Mouse (Mus musculus): ENCODE data around the gene Usp39. TPM values are rescaled to one million over a fixed set of nuclear protein-coding genes. Genes with fewer than 3 reads are reported as not detected.

The Usp39 gene
- polyA plus RNA-seq (2012; rRNA removed) = 17.8 and 18.2 TPM in 2 replicates

GRCm38 (mm10) chr6:72345074-72345567 lies at the start of gene Usp39:
Gene Usp39, minus strand, starts transcription at chr6:72345184.
- Histone ChIP-seq H3K27ac (ENCODE audit: insufficient read depth, low read depth, low read length) (peak within 1 kb of the TSS; percentile 94), H3K4me1 (ENCODE audit: control insufficient read depth, insufficient read depth, low read length) (peaks cover 28% of the 10 kb centered on the region), H3K36me3 (ENCODE audit: control insufficient read depth, insufficient read depth, low read length) (no peaks in the 10 kb centered on the region), H3K27me3 (replicated peaks; ENCODE audit: control insufficient read depth, insufficient read depth, low read length) (no peaks in the 10 kb centered on the region), H3K4me3 (ENCODE audit: insufficient read depth, low read depth, low read length) (peak within 1 kb of the TSS; percentile 93)
- TF ChIP-seq CTCF (conservative IDR thresholded peaks at IDR 0.05; ENCODE audit: insufficient read depth, insufficient read length, low read depth, low read length) (no peak), POLR2A (IDR thresholded peaks at IDR 0.05; ENCODE audit: low read depth, low read length) (peak; percentile 75)
- WGBS = under 1% methylated on average over 30 of the region's 30 CpGs
- peak; percentile 98 for DNase-seq

- Histone ChIP-seq H3K27me3 (replicated peaks; ENCODE audit: control insufficient read depth, insufficient read depth, low read length) (no peaks in the 10 kb centered on the region), H3K27ac (ENCODE audit: insufficient read depth, low read depth, low read length) (peak overlapping the region; percentile 89; the same call in 1 of the 2 replicates), H3K36me3 (ENCODE audit: control insufficient read depth, insufficient read depth, low read length) (peaks cover 2% of the 10 kb centered on the region), H3K4me3 (ENCODE audit: insufficient read depth, low read depth, low read length) (no peak overlapping the region), H3K4me1 (ENCODE audit: control insufficient read depth, insufficient read depth, low read length) (peaks cover 17% of the 10 kb centered on the region)
- 91% methylated on average over 5 of the region's 5 CpGs for WGBS
- no peak for DNase-seq
- no peak for TF ChIP-seq CTCF (conservative IDR thresholded peaks at IDR 0.05; ENCODE audit: insufficient read depth, insufficient read length, low read depth, low read length)
- no peak for TF ChIP-seq POLR2A (IDR thresholded peaks at IDR 0.05; ENCODE audit: low read depth, low read length)
These were observed 47.4 kb upstream of the Usp39 start for GRCm38 (mm10) chr6:72392341-72392740.

- TF ChIP-seq POLR2A (IDR thresholded peaks at IDR 0.05; ENCODE audit: low read depth, low read length) (no peak), CTCF (conservative IDR thresholded peaks at IDR 0.05; ENCODE audit: insufficient read depth, insufficient read length, low read depth, low read length) (0 out of 2 replicates have a peak, but pooled peaks have one; percentile 6)
- WGBS = 8% methylated on average over 12 of the region's 12 CpGs
- H3K4me1 ChIP-seq (ENCODE audit: control insufficient read depth, insufficient read depth, low read length) = peaks cover 18% of the 10 kb centered on the region
- peaks cover 2% of the 10 kb centered on the region for H3K36me3 ChIP-seq (ENCODE audit: control insufficient read depth, insufficient read depth, low read length)
- peak overlapping the region; percentile 98 for H3K27ac ChIP-seq (ENCODE audit: insufficient read depth, low read depth, low read length)
- DNase-seq = peak; percentile 97
- peak overlapping the region; percentile 72; the same call in 1 of the 2 replicates for H3K4me3 ChIP-seq (ENCODE audit: insufficient read depth, low read depth, low read length)
- H3K27me3 ChIP-seq (replicated peaks; ENCODE audit: control insufficient read depth, insufficient read depth, low read length) = no peaks in the 10 kb centered on the region
These were observed 46.0 kb upstream of the Usp39 start for GRCm38 (mm10) chr6:72390795-72391521.

- no peaks in the 10 kb centered on the region for H3K27me3 ChIP-seq (replicated peaks; ENCODE audit: control insufficient read depth, insufficient read depth, low read length)
- peak; percentile 95 for DNase-seq
- H3K27ac ChIP-seq (ENCODE audit: insufficient read depth, low read depth, low read length) = peak within 1 kb of the TSS; percentile 98
- peak within 1 kb of the TSS; percentile 72 for H3K4me3 ChIP-seq (ENCODE audit: insufficient read depth, low read depth, low read length)
- 0% methylated on average over 33 of the region's 33 CpGs for WGBS
- TF ChIP-seq CTCF (conservative IDR thresholded peaks at IDR 0.05; ENCODE audit: insufficient read depth, insufficient read length, low read depth, low read length) = peak; percentile 56
- TF ChIP-seq POLR2A (IDR thresholded peaks at IDR 0.05; ENCODE audit: low read depth, low read length) = peak; percentile 58
- H3K4me1 ChIP-seq (ENCODE audit: control insufficient read depth, insufficient read depth, low read length) = peaks cover 18% of the 10 kb centered on the region
- H3K36me3 ChIP-seq (ENCODE audit: control insufficient read depth, insufficient read depth, low read length) = peaks cover 2% of the 10 kb centered on the region
These were observed 45.2 kb upstream of the Usp39 start, which contains the start of gene Vamp8 for GRCm38 (mm10) chr6:72389941-72390771. Gene Vamp8, minus strand, starts transcription at chr6:72390703.

GRCm38 (mm10) chr6:72389471-72389940 lies 44.5 kb upstream of the Usp39 start:
- H3K27me3 ChIP-seq (replicated peaks; ENCODE audit: control insufficient read depth, insufficient read depth, low read length) = no peaks in the 10 kb centered on the region
- H3K36me3 ChIP-seq (ENCODE audit: control insufficient read depth, insufficient read depth, low read length) = peaks cover 3% of the 10 kb centered on the region
- H3K27ac ChIP-seq (ENCODE audit: insufficient read depth, low read depth, low read length) = peak overlapping the region; percentile 98
- under 1% methylated on average over 13 of the region's 13 CpGs for WGBS
- H3K4me1 ChIP-seq (ENCODE audit: control insufficient read depth, insufficient read depth, low read length) = peaks cover 18% of the 10 kb centered on the region
- TF ChIP-seq POLR2A (IDR thresholded peaks at IDR 0.05; ENCODE audit: low read depth, low read length) = no peak
- no peak for TF ChIP-seq CTCF (conservative IDR thresholded peaks at IDR 0.05; ENCODE audit: insufficient read depth, insufficient read length, low read depth, low read length)
- H3K4me3 ChIP-seq (ENCODE audit: insufficient read depth, low read depth, low read length) = peak overlapping the region; percentile 72
- peak; percentile 64 for DNase-seq

GRCm38 (mm10) chr6:72388791-72389329 lies 43.9 kb upstream of the Usp39 start:
- H3K27me3 ChIP-seq (replicated peaks; ENCODE audit: control insufficient read depth, insufficient read depth, low read length) = no peaks in the 10 kb centered on the region
- WGBS = 54% methylated on average over 6 of the region's 6 CpGs
- no peak for DNase-seq
- peak overlapping the region; percentile 26; the same call in 1 of the 2 replicates for H3K4me3 ChIP-seq (ENCODE audit: insufficient read depth, low read depth, low read length)
- H3K36me3 ChIP-seq (ENCODE audit: control insufficient read depth, insufficient read depth, low read length) = peaks cover 3% of the 10 kb centered on the region
- TF ChIP-seq CTCF (conservative IDR thresholded peaks at IDR 0.05; ENCODE audit: insufficient read depth, insufficient read length, low read depth, low read length) (no peak), POLR2A (IDR thresholded peaks at IDR 0.05; ENCODE audit: low read depth, low read length) (no peak)
- H3K27ac ChIP-seq (ENCODE audit: insufficient read depth, low read depth, low read length) = peak overlapping the region; percentile 98
- H3K4me1 ChIP-seq (ENCODE audit: control insufficient read depth, insufficient read depth, low read length) = peaks cover 18% of the 10 kb centered on the region
